Mouse (Mus musculus) spleen, adult 2 months (tissue): ENCODE results near the gene Fgfr2.

ENCODE experiments used
- CTCF ChIP-seq: fragments of 200-500 bp; IDR thresholded peaks from 2 replicates; pipeline ENCODE4 v1.5.1; 2011; ENCODE audit warnings: mild to moderate bottlenecking, inconsistent platforms; ENCODE audit not compliant: insufficient read depth, insufficient read length, insufficient replicate concordance; ENCODE audit errors: extremely low read depth
- POLR2A ChIP-seq: fragments of 200-500 bp; IDR thresholded peaks from 2 replicates; pipeline ENCODE4 v1.6.1; 2011; ENCODE audit warnings: low read depth, low read length, inconsistent platforms

DNA sequence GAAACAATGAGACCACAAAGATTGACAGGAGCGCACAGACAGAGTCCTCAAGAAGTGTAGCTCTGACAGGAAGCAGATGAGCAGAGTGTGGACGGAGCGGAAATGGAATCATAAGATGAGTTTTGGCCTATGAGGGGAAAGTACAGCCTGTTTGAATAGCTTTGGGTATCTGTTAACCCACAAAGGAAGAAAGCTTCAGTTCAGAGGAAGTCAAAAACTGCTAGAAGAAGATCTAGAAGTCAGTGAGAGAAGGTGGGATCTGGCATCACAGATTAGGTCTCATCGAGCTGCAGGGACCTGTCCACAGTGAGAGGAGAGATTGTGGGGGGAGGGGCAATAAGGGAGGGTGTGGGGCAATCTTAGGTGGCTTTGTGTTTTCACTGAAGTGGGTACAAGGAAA, 787.8 kb downstream of the Fgfr2 start:
- TF ChIP-seq CTCF: no peak
- no peak for TF ChIP-seq POLR2A
